Mouse (Mus musculus): Measurements from ENCODE around the gene Vsig2. TPM values are rescaled to one million over a fixed set of nuclear protein-coding genes. Genes with fewer than 3 reads are reported as not detected.

Vsig2 gene
- total RNA-seq, 1 experiment from 2014 or later = 2.2 TPM

DNA sequence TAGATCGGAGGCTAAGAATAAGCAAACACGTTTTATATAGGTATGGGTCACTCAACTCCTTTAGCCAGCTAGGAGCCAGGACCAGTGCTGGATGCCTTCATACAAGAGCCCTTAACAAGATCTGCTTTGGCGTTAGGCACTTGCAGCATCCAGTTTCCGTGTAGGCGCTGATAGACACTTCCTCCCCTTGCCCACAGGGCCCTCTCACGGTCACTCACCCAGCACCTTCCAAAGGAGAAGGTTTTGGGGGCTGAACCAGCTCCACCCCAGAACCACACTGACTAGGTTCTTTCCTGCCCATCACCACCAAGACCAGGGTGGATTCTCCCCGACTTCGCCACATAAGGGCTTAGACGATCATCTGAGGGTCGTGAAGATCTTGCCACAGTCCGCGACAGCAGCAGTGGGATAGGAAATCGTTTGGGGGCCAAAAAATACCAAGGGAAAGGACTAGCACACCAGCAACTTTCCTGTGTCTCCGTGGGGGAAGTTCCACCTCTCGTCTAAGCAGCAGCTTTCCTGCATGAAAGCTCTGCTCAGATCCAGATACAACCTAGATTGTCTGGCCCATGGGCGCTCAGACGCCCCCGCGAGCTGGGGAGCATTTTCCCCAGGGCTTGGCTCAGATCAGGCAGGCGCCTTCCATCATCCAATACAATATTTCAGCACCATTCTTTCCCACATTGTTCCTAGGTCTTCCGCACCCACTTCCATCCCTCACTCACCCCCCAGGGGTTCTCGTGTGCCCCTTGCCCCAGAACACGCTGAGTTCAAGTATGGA is 12.9 kb downstream of the Vsig2 start:
- peak; percentile 17 to 22; a peak in 2 of 4 replicates for ATAC-seq (replicated peaks in 1 of 2; ENCODE audit: insufficient read depth in 1 of 2, low FRiP score in 2 of 2, low TSS enrichment in 1 of 2, low read depth in 1 of 2, poor library complexity in 2 of 2, severe bottlenecking in 2 of 2)

DNA sequence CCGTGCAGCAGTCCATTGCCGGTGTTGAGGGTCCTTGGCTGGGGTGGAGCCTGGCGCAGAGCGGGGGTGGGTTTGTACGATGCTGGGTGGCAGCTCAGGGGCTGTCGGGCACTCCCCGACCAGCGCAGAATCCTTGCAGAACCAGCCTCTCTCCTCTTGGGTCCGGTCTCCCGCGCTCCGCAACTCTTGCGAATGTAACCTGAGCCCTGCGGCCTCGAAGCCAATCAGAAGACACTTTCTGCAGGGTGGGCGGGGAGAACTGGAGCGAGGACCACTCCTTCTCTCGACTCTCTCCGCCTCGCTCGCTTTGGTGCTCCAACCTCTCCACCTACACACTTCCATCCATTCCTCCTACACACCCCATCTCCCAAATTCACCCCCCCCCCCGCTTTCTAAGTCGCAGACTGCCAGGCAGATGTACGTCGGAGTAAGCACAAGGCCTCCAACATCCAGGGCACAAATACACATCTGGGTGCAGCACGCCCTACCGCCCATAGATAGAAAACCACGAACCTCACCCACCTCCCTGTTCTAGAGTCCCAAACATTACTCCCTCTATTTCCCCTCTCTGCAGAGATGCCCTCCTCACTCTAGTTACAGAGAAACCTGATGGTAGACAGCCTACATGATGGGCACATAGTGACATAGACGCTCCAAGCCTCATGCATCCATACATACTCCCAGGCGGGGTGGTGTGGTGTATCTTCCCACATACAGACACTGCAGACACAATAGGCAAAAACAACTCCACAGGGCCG is 13.7 kb downstream of the Vsig2 start, which contains the start of gene Nrgn:
Gene Nrgn, minus strand, starts transcription at position 369 of the 758 bp plus-strand sequence.
- ATAC-seq (replicated peaks in 1 of 2; ENCODE audit: insufficient read depth in 1 of 2, low FRiP score in 2 of 2, low TSS enrichment in 1 of 2, low read depth in 1 of 2, poor library complexity in 2 of 2, severe bottlenecking in 2 of 2) = peak; percentile 87

DNA sequence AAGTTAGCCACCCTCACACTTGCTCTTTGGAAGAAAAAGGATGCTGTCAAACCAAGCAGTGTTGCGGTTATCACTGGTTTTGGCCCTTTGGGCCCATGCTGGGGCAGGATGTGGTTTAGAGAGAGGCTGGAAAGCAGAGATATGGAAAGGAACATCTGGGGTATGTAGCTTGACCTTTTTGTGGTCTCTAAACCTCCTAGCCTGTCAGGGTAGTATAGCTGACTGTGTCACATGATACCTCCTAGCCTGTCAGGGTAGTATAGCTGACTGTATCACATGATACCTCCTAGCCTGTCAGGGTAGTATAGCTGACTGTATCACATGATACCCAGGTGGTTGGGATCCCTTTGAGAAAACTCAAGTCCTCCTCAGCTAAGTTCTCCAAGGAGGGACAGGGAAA is 15.2 kb downstream of the Vsig2 start:
- ATAC-seq (replicated peaks in 1 of 2; ENCODE audit: insufficient read depth in 1 of 2, low FRiP score in 2 of 2, low TSS enrichment in 1 of 2, low read depth in 1 of 2, poor library complexity in 2 of 2, severe bottlenecking in 2 of 2) = peak; percentile 72 to 77

DNA sequence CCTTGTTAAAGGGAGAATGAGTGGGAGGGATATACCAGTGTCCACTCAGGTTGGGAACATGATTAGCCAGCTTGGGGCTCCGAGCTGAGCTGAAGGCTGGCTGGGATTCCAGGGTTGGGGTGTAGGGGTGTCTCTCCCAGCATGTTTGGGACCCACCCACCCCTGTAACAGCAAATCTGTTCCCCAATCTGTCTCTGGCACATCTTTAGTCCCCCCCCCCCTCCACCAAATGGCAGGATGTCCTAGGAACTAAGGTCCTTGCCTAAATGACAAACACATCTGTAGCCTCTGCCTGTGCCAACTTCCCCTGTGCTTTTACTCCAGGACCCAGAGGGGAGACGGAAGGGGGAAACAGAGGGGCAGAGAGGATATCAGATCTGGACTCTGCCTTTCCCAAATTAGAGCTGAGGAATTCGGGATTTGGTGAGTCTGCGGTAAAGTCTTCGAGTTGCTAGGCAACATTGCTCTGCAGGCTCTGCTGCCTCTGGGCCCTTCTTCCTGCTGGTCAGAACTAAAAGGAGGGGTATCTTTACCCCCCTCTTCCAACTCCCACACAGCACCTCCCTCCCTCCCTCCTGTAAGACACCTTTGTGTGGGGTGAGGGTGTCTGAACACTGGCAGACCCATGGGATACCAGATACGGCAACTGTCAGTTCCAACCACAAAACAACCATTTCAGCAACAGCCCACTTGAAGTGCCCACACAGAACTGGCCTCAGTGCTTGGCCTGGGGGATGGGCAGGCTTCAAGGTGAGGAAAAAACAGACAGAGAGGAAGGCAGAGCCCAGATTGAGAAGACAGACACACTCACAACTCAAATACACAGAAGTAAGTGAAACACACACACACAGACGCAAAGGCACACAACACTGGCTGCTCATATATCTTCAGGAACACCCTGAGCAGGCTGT is 16.0 kb downstream of the Vsig2 start, which contains the start of gene Siae:
Gene Siae, plus strand, starts transcription at position 861 of the 911 bp plus-strand sequence.
- no peak for ATAC-seq (replicated peaks in 1 of 2; ENCODE audit: insufficient read depth in 1 of 2, low FRiP score in 2 of 2, low TSS enrichment in 1 of 2, low read depth in 1 of 2, poor library complexity in 2 of 2, severe bottlenecking in 2 of 2)

DNA sequence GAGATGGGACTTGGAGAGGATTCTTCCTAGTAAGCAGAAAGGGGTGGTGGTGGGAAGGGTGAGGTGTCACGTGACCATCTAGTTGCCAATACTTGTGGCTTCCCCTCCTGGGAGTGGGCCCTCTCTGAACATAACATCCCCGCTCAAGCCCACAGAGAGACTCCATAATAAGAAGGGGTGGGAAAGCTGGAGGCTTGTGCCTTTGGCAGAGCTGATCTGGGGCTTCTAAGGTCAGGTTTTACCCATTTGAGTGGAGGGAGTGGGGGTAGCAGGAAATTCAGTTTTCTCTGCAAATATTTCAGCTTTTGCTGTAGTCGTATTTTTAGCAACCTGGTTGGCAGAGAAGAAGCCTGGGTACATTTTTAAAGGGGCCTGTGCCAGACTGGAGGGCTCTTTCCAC is 17.3 kb downstream of the Vsig2 start:
- no peak for ATAC-seq (replicated peaks in 1 of 2; ENCODE audit: insufficient read depth in 1 of 2, low FRiP score in 2 of 2, low TSS enrichment in 1 of 2, low read depth in 1 of 2, poor library complexity in 2 of 2, severe bottlenecking in 2 of 2)

DNA sequence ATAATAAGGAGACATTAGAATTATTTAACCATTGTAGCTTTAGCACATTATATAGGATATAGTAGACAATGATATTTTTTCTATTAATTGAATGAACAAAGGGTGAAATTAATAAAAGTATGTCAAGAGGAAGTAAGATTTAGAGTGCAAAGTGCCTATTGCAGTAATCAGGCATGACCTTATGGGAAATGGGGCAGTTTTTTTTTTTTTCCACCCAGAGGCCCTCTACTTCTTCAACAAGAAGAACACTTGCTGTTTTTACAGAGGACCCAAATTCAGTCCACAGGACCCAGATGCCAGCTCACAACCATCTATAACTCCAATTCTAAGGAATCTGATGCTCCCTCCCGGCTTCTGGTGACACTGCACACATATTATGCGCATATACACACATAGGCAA is 21.6 kb downstream of the Vsig2 start:
- ATAC-seq (replicated peaks in 1 of 2; ENCODE audit: insufficient read depth in 1 of 2, low FRiP score in 2 of 2, low TSS enrichment in 1 of 2, low read depth in 1 of 2, poor library complexity in 2 of 2, severe bottlenecking in 2 of 2) = no peak

DNA sequence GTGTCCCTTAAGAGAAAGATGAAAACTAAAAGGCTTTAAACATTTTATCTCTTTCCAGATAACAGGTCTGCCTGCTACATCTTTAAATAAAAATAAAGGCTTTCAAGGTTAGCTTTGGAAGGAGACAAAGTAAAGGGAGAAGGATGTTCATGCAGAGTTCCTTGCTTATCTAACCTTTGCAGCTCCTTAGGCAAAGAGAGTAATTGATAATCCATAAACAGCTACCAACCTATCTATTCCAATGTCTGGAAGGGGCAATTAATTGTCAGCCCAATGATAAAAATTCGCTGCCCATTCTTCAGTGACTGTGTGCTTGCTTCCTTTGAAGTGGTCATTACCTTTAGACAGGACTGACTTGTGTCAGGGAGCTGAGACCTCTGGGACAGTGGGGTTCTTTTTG is 24.8 kb downstream of the Vsig2 start:
- ATAC-seq (replicated peaks in 1 of 2; ENCODE audit: insufficient read depth in 1 of 2, low FRiP score in 2 of 2, low TSS enrichment in 1 of 2, low read depth in 1 of 2, poor library complexity in 2 of 2, severe bottlenecking in 2 of 2) = no peak

DNA sequence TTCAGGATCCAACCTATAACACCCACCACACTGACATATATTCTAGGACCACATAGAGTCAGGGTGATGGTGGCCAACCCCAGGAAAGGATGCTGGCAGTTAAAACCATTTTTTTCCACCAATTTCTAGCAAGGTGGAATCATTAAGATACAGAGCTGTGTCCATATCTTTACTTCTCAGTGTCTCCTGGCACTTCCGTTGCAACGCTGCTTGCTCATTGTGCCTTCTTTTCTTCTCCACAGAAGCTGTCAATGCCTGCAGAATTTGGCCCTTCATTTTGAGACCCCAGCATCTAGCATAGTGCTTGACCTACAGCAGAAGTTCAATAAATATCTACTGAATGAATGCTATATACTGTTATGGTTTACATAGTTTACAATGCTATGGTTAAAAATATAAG is 28.0 kb downstream of the Vsig2 start:
- ATAC-seq (replicated peaks in 1 of 2; ENCODE audit: insufficient read depth in 1 of 2, low FRiP score in 2 of 2, low TSS enrichment in 1 of 2, low read depth in 1 of 2, poor library complexity in 2 of 2, severe bottlenecking in 2 of 2) = no peak

DNA sequence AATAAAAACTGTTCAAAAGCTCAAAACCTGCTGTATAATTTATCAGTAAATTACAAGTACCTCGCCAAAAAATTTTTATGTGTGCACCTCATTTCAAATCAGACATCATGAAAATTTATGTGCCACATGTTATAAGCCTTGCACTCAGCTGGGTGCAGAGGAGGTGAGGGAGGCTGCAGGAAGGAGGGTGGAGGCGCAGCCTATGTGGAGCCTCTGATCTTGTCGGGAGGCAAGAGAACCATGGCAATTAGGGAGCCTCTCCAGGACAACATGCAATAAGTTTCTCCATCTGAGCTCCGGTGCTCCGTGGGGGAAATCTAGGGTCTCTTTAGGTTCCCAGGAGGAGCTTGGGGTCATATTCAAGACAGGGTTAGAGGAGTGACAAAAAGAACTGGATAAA is 28.4 kb downstream of the Vsig2 start:
- ATAC-seq (replicated peaks in 1 of 2; ENCODE audit: insufficient read depth in 1 of 2, low FRiP score in 2 of 2, low TSS enrichment in 1 of 2, low read depth in 1 of 2, poor library complexity in 2 of 2, severe bottlenecking in 2 of 2) = no peak

DNA sequence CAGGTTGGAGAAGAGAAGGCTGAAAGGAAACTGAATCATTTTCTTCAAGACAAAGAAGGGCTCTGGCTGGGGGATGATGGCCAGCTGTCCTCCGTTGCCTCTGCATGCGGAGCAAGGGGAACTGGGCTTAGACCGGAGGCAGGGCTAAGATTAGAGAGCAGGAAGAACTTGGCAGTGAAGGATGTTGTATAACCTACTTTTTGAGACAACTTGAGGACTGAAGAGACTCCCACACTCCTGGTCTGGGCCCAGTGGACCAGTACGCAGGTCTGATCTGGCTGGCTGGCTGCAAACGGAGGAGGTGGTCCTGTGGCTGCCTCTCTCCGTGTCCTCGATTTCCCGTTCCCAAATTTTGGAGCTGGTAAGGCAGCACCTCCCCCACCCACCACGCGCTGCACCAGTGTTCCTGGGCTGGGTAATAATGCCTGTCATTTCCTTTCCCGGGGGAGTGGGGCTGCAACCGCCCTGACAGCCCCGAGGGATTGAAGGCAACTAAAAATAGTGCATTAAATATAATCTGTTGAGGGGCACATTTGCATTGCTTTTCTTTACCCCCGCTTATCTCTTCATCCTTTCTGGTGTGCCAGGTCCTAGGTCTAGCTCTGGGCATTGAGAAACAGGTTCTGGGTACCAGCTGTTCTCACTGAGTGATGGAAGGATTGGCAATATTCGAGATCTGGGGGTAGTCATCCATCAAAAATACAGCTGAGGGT is 29.0 kb downstream of the Vsig2 start:
- ATAC-seq (replicated peaks in 1 of 2; ENCODE audit: insufficient read depth in 1 of 2, low FRiP score in 2 of 2, low TSS enrichment in 1 of 2, low read depth in 1 of 2, poor library complexity in 2 of 2, severe bottlenecking in 2 of 2) = peak; percentile 70 to 76

DNA sequence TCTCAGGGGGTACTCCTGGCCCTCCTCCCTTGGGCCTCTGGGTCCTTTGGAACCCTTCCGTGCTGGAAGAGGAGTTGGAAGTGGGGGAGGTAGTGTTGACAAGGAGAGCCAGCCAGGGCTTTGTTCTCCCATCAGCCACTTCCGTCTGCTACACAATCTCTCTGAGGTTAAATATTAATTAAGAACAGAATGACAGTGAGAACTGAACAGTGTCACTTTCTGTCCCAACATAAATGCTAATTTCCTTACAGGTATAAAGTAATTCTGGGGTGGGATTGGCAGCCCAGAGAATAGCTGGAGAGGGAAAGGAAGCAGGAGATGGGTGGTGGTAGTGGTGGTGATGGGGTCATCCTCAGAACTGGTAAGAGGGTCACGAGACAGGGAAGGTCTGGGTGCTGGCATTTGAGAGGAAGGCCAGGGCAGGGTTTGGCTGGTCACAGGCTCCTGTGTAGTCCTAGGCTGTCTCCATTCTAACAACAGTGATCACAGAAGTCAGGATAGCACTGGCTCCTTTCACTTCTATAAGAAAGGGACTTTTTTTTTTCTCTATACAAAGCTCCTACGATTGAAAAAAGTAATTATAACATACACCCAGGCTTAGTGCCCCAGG is 29.7 kb downstream of the Vsig2 start:
- no peak for ATAC-seq (replicated peaks in 1 of 2; ENCODE audit: insufficient read depth in 1 of 2, low FRiP score in 2 of 2, low TSS enrichment in 1 of 2, low read depth in 1 of 2, poor library complexity in 2 of 2, severe bottlenecking in 2 of 2)

DNA sequence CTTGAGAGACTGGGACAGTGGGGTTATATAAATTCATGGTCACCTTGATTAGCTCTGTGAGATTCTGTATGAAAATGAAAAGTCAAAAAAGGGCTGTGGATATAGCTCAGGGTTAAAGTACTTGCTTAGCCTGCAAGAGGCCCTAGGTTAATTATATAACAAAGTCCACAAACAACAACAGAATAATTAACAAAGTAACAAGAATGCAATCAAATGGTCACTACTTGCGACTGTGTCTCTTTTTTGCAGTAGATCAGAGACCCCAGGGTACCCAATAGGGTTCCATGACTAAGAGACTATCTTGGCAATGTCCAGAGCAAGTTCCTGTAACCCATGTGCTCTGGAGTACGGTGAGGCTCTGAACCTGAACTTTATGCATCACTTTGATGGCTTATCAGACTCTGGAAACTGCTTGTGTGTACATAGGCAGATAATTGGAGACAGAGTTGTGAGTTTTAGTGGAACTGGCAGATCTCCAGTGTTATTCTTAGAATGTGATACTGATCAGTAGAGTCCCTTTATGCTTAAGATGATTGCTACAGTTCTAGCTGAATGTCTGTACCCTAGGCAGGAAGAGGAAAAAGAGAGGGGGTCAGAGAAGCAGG is 30.3 kb downstream of the Vsig2 start:
- ATAC-seq (replicated peaks in 1 of 2; ENCODE audit: insufficient read depth in 1 of 2, low FRiP score in 2 of 2, low TSS enrichment in 1 of 2, low read depth in 1 of 2, poor library complexity in 2 of 2, severe bottlenecking in 2 of 2) = no peak

DNA sequence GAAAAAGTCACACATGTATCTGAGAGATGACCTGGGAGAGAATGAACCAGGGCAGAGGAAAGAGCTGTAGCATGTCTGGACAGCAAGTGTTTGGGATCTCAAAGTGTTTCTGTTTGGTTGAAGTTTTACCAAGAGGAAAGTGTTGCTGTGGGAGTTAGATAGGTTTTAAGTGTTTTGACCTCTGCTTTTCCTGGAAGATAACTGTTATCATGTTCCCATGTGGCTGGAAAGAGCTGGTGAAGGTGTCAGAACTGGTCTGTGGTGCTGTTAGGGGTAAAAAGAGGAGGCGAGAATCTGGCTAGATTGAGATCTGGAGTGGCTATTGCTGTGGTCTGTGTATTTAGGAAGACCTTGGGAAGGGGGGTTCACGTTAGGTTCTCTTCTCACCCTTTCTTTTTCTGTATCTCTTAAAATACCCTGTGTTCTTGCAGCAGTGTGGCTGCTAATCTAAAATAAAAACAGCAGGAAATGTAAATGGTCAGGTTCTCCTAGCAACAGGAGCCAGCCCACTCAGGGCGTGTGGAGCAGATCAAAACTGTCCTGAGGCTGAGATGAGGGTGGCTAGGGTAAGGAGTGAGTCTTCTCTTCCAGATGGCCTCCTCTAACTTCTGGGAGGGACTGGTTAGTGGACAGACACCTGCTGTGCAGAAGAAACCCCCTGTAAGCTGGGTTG is 33.3 kb downstream of the Vsig2 start:
- ATAC-seq (replicated peaks in 1 of 2; ENCODE audit: insufficient read depth in 1 of 2, low FRiP score in 2 of 2, low TSS enrichment in 1 of 2, low read depth in 1 of 2, poor library complexity in 2 of 2, severe bottlenecking in 2 of 2) = no peak

DNA sequence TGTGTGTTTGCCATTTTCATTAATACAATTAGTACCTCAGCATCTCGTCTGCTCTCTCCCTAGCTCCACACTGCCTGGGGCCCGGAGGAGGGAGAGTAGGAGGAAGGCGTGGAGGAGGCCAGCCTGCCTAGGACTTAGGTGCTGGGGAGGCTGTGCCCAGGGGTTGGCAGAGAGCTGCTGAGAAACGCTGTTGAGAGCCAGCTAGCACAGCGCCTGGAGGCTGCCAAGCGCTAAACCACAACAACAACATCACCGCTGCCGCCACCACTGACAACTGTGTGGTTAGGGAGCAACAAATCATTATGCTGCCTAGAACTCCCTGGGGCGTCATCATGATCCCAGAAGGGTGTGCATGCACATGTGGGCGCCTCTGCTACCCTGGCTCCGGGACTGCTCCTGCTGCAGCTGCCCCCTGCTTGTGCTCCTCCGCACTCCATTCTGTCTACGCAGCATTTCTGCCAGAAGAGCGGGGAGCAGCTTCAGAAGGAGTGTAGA is 37.4 kb downstream of the Vsig2 start:
- peak; percentile 96 to 97 for ATAC-seq (replicated peaks in 1 of 2; ENCODE audit: insufficient read depth in 1 of 2, low FRiP score in 2 of 2, low TSS enrichment in 1 of 2, low read depth in 1 of 2, poor library complexity in 2 of 2, severe bottlenecking in 2 of 2)

DNA sequence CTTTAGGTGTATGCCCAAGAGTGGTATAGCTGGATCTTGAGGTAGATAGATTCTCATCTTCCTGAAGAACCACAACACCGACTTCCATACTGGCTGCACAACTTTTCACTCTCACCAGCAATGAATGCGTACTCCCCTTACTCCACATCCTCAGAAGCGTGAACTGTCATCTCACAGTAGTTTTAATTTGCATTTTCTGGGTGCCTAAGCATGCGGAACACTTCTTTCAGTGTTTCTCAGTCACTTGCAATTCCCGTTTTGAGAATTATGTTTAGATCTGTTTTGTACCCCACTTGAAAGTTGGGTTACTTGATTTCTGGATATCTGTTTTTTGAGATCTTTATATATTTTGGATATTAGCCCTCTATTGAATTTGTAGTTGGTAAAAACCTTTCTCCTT is 44.5 kb downstream of the Vsig2 start:
- ATAC-seq (replicated peaks in 1 of 2; ENCODE audit: insufficient read depth in 1 of 2, low FRiP score in 2 of 2, low TSS enrichment in 1 of 2, low read depth in 1 of 2, poor library complexity in 2 of 2, severe bottlenecking in 2 of 2) = no peak

DNA sequence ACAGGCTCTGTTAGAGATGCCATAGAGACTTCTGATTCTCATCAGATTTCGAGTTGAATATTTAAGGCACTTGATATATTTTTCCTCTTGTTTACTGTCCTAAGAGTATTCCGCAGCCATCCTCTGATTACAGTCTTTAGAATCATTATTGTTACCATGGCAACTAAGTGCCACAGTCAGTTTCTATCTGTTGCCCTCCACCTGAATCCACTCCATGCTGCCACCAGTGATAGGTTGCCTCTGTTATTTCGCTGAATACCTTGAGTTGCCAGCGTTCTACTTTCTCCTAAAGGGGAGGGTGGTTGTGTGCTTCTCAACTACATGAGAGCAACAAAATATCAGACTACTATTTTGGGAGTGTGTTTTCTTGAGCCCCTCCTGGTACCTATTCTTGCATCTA is 47.7 kb downstream of the Vsig2 start:
- ATAC-seq (replicated peaks in 1 of 2; ENCODE audit: insufficient read depth in 1 of 2, low FRiP score in 2 of 2, low TSS enrichment in 1 of 2, low read depth in 1 of 2, poor library complexity in 2 of 2, severe bottlenecking in 2 of 2) = no peak
